Mouse (Mus musculus) cerebellum, postnatal 10 days (tissue): Measurements from ENCODE around the gene Nceh1.

Experiments used
- DNase-seq, 2 experiments: peaks; one replicate each; pipeline ENCODE4 v3.0.0; 2021; ENCODE audit warnings: mixed read lengths in 2 of 2

The Nceh1 gene

GRCm38 (mm10) chr3:27182733-27183600 is at the start of gene Nceh1:
Gene Nceh1, plus strand, starts transcription at chr3:27182965.
- DNase-seq, result peak; percentile 96 to 97

GRCm38 (mm10) chr3:27140101-27140500 is 42.7 kb upstream of the Nceh1 start:
- DNase-seq, result no peak

GRCm38 (mm10) chr3:27143570-27143969 is 39.2 kb upstream of the Nceh1 start:
- no peak for DNase-seq

GRCm38 (mm10) chr3:27145733-27146132 is 37.0 kb upstream of the Nceh1 start:
- no peak for DNase-seq

- peak; percentile 50 to 55 for DNase-seq
Observed at GRCm38 (mm10) chr3:27153191-27153671, 29.5 kb upstream of the Nceh1 start.

GRCm38 (mm10) chr3:27153701-27154209 is 29.0 kb upstream of the Nceh1 start, which contains the start of gene Ect2:
Gene Ect2, minus strand, starts transcription at chr3:27153878.
- peak; percentile 99 for DNase-seq

DNA sequence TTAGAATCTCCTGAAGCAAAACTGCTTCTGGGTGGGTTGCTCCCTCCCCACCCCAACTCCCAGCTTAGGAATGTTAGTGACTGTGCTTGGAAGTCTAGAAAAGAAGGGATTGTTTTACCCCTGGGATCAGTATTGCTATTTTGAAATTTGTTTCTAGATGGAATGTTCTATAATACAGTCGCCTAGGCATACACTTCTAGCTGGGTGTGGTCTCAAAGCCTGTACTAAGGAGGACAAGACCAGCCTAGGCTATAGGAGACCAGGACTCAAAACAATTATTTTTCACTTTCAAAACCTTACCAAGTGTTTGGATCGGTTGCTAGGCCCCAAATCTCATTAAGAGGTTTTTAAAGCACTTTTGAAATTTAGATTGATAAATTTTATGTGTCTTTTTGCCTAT is 28.5 kb upstream of the Nceh1 start:
- DNase-seq, result no peak

- no peak for DNase-seq
Observed at GRCm38 (mm10) chr3:27155051-27155855, 27.5 kb upstream of the Nceh1 start.

GRCm38 (mm10) chr3:27155856-27156593 is 26.7 kb upstream of the Nceh1 start:
- DNase-seq, result no peak

DNA sequence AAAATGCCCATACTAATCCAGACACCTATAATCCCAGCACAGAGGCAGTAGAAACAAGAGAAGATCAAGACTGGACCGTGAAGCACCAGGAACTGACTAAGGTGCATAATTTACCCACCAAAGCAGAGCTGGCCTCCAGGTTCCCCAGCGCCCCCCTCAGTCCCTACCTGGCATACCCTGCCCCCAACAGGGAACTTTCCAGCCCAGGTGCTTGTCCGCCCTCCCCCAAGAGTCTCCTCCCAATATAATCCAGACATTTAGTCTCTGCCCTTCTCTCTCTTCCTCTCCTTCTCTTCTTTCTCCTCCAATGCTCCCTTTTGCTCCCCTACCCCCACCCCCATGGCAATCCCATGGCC is 26.2 kb upstream of the Nceh1 start:
- DNase-seq, result no peak

GRCm38 (mm10) chr3:27158910-27159309 is 23.9 kb upstream of the Nceh1 start:
- no peak for DNase-seq

GRCm38 (mm10) chr3:27161645-27162409 is 20.9 kb upstream of the Nceh1 start:
- DNase-seq, result no peak

DNA sequence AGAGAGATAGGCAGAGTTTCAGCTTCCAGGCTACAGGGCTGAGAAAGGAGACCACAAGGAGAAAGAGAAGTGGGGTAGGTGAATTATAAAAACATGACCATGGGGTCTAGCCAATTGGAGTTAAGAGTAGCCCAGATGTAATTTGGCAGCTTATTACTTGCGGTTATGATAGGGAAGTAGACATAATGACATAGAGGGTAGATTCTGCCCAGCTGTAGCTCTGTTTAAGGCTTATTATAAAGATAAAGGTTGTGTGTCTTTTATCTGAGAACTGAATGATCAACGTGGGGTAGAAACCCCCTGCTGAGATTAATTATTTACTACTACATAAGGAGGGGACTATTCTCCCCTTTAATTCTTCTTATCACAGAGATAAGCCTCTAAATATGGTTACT is 20.4 kb upstream of the Nceh1 start:
- no peak for DNase-seq

DNA sequence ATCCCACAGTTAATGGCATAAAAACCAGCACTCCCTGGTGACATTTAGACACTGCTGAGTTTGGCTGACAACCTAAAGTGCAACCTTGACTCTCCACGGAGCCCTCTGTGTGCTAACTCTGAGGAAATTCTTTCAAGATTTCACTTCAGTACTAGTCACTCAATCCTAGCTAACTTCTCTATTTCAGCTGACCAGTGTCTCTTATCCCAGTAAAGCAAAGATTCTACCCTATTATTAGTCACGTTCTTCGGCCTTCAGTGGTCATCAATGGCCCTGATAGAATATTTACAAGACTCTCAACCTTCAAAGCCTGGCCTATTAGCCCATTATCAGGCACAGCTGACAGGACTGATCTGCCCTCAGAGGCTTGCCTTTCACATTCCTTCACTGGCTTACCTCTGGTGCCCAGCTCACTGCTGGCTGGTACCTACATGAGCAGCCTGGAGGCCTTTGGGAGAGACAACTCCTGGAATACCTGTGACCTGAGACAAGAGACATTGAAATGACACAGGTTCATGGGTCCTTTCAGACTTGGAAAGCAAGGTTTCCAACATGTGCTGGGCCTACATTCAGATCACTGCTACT is 17.2 kb upstream of the Nceh1 start:
- DNase-seq, result no peak

GRCm38 (mm10) chr3:27170257-27170656 is 12.5 kb upstream of the Nceh1 start:
- no peak for DNase-seq

DNA sequence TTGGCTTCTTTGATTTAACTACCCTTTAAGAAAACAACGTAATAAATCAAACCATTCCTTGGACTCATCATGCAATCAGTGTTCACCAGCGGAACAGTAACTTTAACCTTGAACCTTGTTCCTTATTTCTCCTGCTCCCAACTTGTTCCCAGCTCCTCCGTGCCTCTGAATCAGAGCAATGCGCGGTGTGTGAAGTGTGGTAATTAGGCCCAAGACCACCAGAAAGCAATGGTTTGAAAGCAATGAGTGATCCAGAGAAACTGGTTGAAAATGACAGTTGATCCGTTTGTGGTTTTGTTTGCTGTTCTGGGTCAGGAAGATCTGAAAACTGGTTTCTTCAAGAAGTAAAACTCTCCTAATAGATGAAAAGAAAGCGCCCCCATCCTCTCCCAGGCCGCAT is 3.1 kb upstream of the Nceh1 start:
- DNase-seq, result no peak

GRCm38 (mm10) chr3:27183601-27184175 is 923 bp downstream of the Nceh1 start:
- peak; percentile 59 to 60 for DNase-seq

DNA sequence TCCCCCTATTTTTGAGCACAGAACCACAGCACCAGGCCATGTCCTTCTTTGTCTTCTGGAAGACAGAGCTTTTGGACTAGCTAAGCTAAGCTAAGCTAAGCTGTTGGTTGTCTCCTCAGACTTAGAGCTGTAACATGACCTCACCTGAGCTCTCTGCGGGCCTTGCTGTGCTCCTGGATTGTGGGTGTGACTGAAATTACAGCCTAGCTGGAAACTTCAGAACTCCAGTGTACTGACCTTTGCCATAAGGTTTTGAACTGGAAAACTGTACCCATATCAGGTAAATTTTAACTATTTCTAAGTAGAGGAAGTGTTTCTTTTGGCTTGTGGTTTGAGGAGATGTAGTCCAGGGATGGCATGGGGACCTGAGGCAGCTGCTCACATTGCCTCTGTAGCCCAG is 5.6 kb downstream of the Nceh1 start:
- DNase-seq, result no peak

GRCm38 (mm10) chr3:27189320-27190261 is 6.8 kb downstream of the Nceh1 start:
- peak; percentile 75 to 78 for DNase-seq

- DNase-seq, result no peak
Observed at GRCm38 (mm10) chr3:27190865-27191264, 8.1 kb downstream of the Nceh1 start.
